Mouse (Mus musculus) liver, embryonic 11.5 days (tissue): ENCODE results near the gene Actg2. TPM values are rescaled to one million over a fixed set of nuclear protein-coding genes. Genes with fewer than 3 reads are reported as not detected.

ENCODE experiments used
- ATAC-seq: fragments of 200-750 bp; cut with Nextera tagmentation; replicated peaks from 2 replicates; pipeline ENCODE4 v1.8.0; 2017; ENCODE audit warnings: moderate number of reproducible peaks, mild to moderate bottlenecking, moderate TSS enrichment, moderate library complexity; ENCODE audit not compliant: low FRiP score
- DNase-seq: peaks from one replicate; pipeline ENCODE4 v3.0.0-alpha.2; 2017; ENCODE audit warnings: low spot score
- H3K27ac ChIP-seq: fragments of 300-500 bp; sonication (generic); 2 replicates; pipeline ENCODE4 v1.5.1; 2014; ENCODE audit warnings: mild to moderate bottlenecking, low read depth, low read length, control low read depth
- H3K27me3 ChIP-seq: fragments of 300-500 bp; sonication (generic); replicated peaks from 2 replicates; pipeline ENCODE4 v1.6.1; 2014; ENCODE audit warnings: low read length, mixed read lengths; ENCODE audit not compliant: control insufficient read depth, insufficient read depth
- H3K36me3 ChIP-seq: fragments of 300-500 bp; sonication (generic); 2 replicates; pipeline ENCODE4 v1.6.1; 2014; ENCODE audit warnings: mild to moderate bottlenecking, low read length, moderate library complexity, mixed read lengths; ENCODE audit not compliant: control insufficient read depth, insufficient read depth
- H3K4me1 ChIP-seq: fragments of 300-500 bp; sonication (generic); replicated peaks from 2 replicates; pipeline ENCODE4 v1.6.1; 2014; ENCODE audit warnings: low read length, mixed read lengths; ENCODE audit not compliant: control insufficient read depth, insufficient read depth
- H3K4me2 ChIP-seq: fragments of 300-500 bp; sonication (generic); 2 replicates; pipeline ENCODE4 v1.6.1; 2014; ENCODE audit warnings: mild to moderate bottlenecking, control low read depth, moderate library complexity
- H3K4me3 ChIP-seq: fragments of 300-500 bp; sonication (generic); 2 replicates; pipeline ENCODE4 v1.5.1; 2014; ENCODE audit warnings: low read depth, low read length, control low read depth
- H3K9ac ChIP-seq: fragments of 300-500 bp; sonication (generic); 2 replicates; pipeline ENCODE4 v1.6.1; 2014; ENCODE audit warnings: low read depth, low read length, control low read depth
- H3K9me3 ChIP-seq: fragments of 300-500 bp; sonication (generic); 2 replicates; pipeline ENCODE4 v1.6.1; 2016; ENCODE audit warnings: low read length, inconsistent platforms, mixed read lengths; ENCODE audit not compliant: control insufficient read depth
- WGBS: fragments of 180-500 bp; shearing (Covaris S2); extraction: QIAGEN DNeasy Blood & Tissue Kit; methylation state at CpG from one replicate; pipeline ENCODE4 v1.1.7; 2014; 5-methylcytosine and 5-hydroxymethylcytosine counted together
- polyA plus RNA-seq: library from polyadenylated mRNA; unstranded; fragments of >200 nt; fragmentation: Nextera tagmentation; extraction: Ambion mirVana; gene quantifications from 2 replicates; pipeline ENCODE4 v1.2.1, GENCODE M21; 2014

The Actg2 gene
- polyA plus RNA-seq, 1 experiment from 2014 or later, result 7.6 TPM

- peak overlapping the region; percentile 71 for H3K4me3 ChIP-seq
- peak overlapping the region; percentile 78 for H3K4me2 ChIP-seq
- peak overlapping the region; percentile 54; the same call in 1 of the 2 replicates for H3K27ac ChIP-seq
- H3K4me1 ChIP-seq, result peaks cover 7% of the 10 kb centered on the region; the same call in 1 of the 2 replicates
- ATAC-seq (peak; percentile 95), DNase-seq (peak; percentile 79)
- no peaks in the 10 kb centered on the region for H3K9me3 ChIP-seq
- peak overlapping the region; percentile 67 for H3K9ac ChIP-seq
- H3K36me3 ChIP-seq, result no peaks in the 10 kb centered on the region
- WGBS, result 7% methylated on average over 37 of the region's 37 CpGs
- no peaks in the 10 kb centered on the region; the same call in 1 of the 2 replicates for H3K27me3 ChIP-seq
These were observed 36.0 kb upstream of the Actg2 start for GRCm38 (mm10) chr6:83571840-83572667.

GRCm38 (mm10) chr6:83568901-83569862 is 33.1 kb upstream of the Actg2 start:
- H3K4me1 ChIP-seq, result peaks cover 7% of the 10 kb centered on the region; the same call in 1 of the 2 replicates
- H3K36me3 ChIP-seq, result no peaks in the 10 kb centered on the region
- H3K9me3 ChIP-seq, result no peaks in the 10 kb centered on the region
- 69% methylated on average over 20 of the region's 20 CpGs for WGBS
- no peak overlapping the region for H3K4me2 ChIP-seq
- H3K27me3 ChIP-seq, result no peaks in the 10 kb centered on the region; the same call in 1 of the 2 replicates
- H3K9ac ChIP-seq, result no peak overlapping the region
- H3K4me3 ChIP-seq, result no peak overlapping the region
- DNase-seq (no peak), ATAC-seq (no peak)
- no peak overlapping the region for H3K27ac ChIP-seq

GRCm38 (mm10) chr6:83555972-83556371 is 19.9 kb upstream of the Actg2 start:
- DNase-seq (no peak), ATAC-seq (no peak)
- 75% methylated on average over 6 of the region's 6 CpGs for WGBS
- Histone ChIP-seq H3K4me1 (no peaks in the 10 kb centered on the region), H3K27me3 (no peaks in the 10 kb centered on the region), H3K4me2 (no peak overlapping the region), H3K36me3 (peaks cover 2% of the 10 kb centered on the region; the same call in 1 of the 2 replicates), H3K27ac (no peak overlapping the region), H3K9me3 (no peaks in the 10 kb centered on the region), H3K9ac (no peak overlapping the region), H3K4me3 (no peak overlapping the region)

- Histone ChIP-seq H3K27ac (no peak overlapping the region), H3K36me3 (0 out of 2 replicates have a peak, but pooled peaks cover 3% of the 10 kb centered on the region)
- WGBS, result 77% methylated on average over 5 of the region's 5 CpGs
These were observed 12.3 kb upstream of the Actg2 start for GRCm38 (mm10) chr6:83548346-83548745.

GRCm38 (mm10) chr6:83545778-83546177 is 9.7 kb upstream of the Actg2 start:
- ATAC-seq, result no peak
- 79% methylated on average over 3 of the region's 3 CpGs for WGBS
- no peak overlapping the region for H3K27ac ChIP-seq

More at GRCm38 (mm10) chr6:83548346-83548745, 12.3 kb upstream of the Actg2 start:
- H3K9me3 ChIP-seq, result no peaks in the 10 kb centered on the region
- no peak overlapping the region for H3K9ac ChIP-seq
- ATAC-seq (no peak), DNase-seq (no peak)
- no peaks in the 10 kb centered on the region for H3K4me1 ChIP-seq
- H3K4me3 ChIP-seq, result no peak overlapping the region
- H3K4me2 ChIP-seq, result no peak overlapping the region
- H3K27me3 ChIP-seq, result no peaks in the 10 kb centered on the region

GRCm38 (mm10) chr6:83541756-83542456 is 5.8 kb upstream of the Actg2 start:
- no peak overlapping the region for H3K27ac ChIP-seq
- no peaks in the 10 kb centered on the region for H3K27me3 ChIP-seq
- no peaks in the 10 kb centered on the region for H3K9me3 ChIP-seq
- ATAC-seq (no peak), DNase-seq (no peak)
- H3K36me3 ChIP-seq, result no peaks in the 10 kb centered on the region
- H3K4me2 ChIP-seq, result no peak overlapping the region
- H3K4me3 ChIP-seq, result no peak overlapping the region
- WGBS, result 75% methylated on average over 11 of the region's 11 CpGs
- H3K4me1 ChIP-seq, result no peaks in the 10 kb centered on the region; the same call in 1 of the 2 replicates
- no peak overlapping the region for H3K9ac ChIP-seq

More at GRCm38 (mm10) chr6:83545778-83546177, 9.7 kb upstream of the Actg2 start:
- DNase-seq, result no peak
- Histone ChIP-seq H3K27me3 (no peaks in the 10 kb centered on the region), H3K9me3 (no peaks in the 10 kb centered on the region), H3K36me3 (0 out of 2 replicates have a peak, but pooled peaks cover 3% of the 10 kb centered on the region), H3K9ac (no peak overlapping the region), H3K4me1 (no peaks in the 10 kb centered on the region), H3K4me2 (no peak overlapping the region), H3K4me3 (no peak overlapping the region)

- H3K4me2 ChIP-seq, result no peak overlapping the region
- no peak overlapping the region for H3K9ac ChIP-seq
- 45% methylated on average over 4 of the region's 4 CpGs for WGBS
- H3K9me3 ChIP-seq, result no peaks in the 10 kb centered on the region
- H3K27me3 ChIP-seq, result no peaks in the 10 kb centered on the region
- DNase-seq (no peak), ATAC-seq (no peak)
- H3K27ac ChIP-seq, result no peak overlapping the region
- H3K4me3 ChIP-seq, result no peak overlapping the region
- H3K4me1 ChIP-seq, result no peaks in the 10 kb centered on the region; the same call in 1 of the 2 replicates
- H3K36me3 ChIP-seq, result no peaks in the 10 kb centered on the region
These were observed 4.0 kb upstream of the Actg2 start for GRCm38 (mm10) chr6:83540017-83540416.

- Histone ChIP-seq H3K4me1 (no peaks in the 10 kb centered on the region; the same call in 1 of the 2 replicates), H3K36me3 (no peaks in the 10 kb centered on the region), H3K9me3 (no peaks in the 10 kb centered on the region), H3K27me3 (no peaks in the 10 kb centered on the region), H3K4me3 (no peak overlapping the region), H3K27ac (no peak overlapping the region), H3K4me2 (no peak overlapping the region), H3K9ac (no peak overlapping the region)
- ATAC-seq (no peak), DNase-seq (no peak)
- 34% methylated on average over 6 of the region's 6 CpGs for WGBS
These were observed 662 bp upstream of the Actg2 start for GRCm38 (mm10) chr6:83536795-83537059.
